Mouse (Mus musculus): ENCODE measurements at regions not wholly inside any gene's neighbourhood (a gene's known extent, or its start where the extent isn't known, plus 50 kb on each side); places are given as distances from the start of the nearest gene placed in this dataset.

DNA sequence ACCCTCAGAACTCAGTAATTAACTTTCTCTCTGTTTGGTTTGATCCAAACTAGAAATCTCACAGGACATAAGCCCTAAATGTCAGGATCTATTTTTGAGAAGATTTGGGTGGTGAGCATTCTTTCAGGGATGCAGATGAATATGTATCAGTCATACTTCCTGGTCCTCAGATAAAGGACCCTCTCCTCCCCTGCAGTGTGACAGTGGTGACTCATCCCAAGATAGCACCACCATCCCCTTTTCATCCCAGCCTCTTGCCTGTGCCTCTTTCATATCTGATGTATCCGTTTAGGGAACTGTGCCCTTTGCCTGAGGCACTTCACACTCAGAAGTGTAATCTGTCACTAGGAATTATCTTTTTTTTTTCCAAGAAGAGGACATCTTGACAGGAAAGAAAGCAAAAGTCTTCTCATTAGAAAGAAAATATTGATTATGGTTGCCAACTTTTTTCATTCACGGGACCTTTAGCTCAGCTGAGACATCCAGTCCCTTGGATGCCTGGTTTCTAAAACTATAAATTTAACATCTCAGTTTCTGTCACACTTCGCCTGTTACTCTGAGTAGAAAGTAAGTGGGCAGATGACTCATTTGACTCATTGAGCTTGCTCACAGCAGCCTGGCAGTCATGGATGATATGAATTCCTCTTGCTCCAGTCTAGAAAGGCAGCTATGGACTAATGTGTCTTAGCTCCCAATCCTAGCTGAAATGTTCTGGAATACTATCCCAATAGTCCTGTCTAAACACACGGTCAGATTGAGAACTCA, 284.1 kb upstream of the Mctp2 start:
- DNase-seq (ENCODE audit: low spot score in 2 of 2) = no peak

DNA sequence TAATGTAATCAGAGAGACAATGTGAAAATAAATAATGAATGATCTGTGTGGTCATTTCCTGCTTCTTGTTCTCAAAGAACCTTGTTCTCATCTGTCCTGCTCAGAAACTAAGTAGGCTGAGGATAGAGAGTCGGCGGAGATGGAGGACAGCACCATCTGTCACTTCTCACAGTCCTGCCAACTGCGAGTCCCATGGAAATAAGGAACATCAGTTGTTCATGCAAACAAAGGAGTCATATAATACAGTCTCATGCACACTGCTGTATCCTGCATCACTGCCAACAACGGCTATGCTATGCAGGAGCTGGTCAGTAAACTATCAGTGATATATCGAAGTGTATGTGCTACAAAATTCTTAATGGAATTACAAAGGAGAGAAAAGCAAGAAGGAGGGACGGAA, 285.7 kb upstream of the Mctp2 start:
- DNase-seq (ENCODE audit: low spot score in 2 of 2) = peak in 1 of 2 experiments; percentile 28

DNA sequence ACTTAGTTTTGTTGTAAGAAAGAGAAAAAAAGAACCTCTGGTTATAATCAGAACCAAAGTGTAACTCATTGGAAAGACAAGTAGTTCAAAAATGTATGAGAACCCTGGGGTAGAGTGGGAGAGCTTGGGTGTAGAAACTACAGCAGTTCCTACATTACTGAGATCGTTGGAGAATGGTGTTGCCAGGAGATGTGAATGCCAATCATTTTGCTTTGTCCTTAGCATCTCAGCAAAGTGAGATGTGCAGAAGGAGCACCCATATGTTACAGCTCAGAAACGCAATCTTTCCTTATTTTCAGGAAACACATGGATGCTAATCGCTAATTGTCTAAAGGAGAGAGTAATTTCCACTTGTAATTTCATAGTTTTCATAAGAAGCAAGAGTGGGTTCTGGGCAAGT, 286.2 kb upstream of the Mctp2 start:
- no peak for DNase-seq (ENCODE audit: low spot score in 2 of 2)

DNA sequence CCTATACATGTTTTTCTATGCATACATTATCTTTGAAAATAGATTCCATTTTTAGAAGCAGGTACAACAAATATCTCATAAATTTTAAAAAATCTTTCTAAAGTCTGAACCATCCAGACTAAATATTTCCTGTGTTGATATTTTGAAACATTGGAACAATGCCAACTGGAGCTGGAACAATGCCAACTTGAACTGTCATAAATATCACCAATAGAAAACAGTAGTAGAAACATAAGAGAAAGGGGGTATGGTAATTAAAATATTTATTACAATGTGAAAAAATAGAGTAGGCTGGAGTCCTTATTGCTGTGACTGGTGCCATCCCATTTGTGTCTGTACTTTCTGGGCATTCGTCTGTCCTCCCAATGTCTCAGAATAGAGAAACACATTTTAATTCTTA, 286.9 kb upstream of the Mctp2 start:
- DNase-seq (ENCODE audit: low spot score in 2 of 2) = peak in 1 of 2 experiments; percentile 42

DNA sequence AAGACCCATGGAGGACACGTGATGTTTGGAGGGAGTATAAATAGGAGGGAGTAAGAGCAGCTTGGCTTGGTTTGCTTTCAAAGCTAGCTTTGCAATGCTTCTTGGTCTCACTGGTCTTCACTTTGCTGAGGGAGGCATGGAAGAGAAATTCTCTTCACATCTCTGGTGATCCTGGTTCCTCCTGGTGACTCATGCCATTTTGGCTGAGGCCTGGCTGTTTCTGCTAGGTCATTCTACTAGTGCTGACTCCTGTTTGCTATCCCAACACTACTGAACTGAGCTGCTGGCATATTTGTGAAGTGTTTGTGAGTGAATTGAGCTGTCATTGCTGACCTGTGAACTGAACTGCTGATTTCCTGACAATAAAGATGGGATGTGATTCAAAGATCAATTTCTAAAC, 288.3 kb upstream of the Mctp2 start:
- DNase-seq (ENCODE audit: low spot score in 2 of 2) = no peak

DNA sequence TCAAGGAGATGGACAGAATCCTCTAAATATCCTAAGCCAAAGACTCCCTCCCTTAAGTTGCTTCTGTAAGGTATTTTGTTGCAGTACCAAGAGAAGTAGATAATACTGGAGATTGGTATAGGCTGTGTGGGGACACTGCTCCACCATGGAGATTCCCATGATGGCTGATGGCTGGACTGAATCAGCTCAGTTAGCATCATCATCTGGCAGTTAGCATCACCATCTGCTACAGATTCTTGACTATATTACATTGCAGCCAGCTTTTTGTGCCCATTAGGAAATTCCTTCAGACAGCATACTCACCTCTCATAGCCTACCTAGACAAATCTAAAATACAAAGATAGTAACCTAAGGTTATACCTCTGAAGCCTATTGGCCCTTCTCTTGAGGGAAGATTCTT, 290.6 kb upstream of the Mctp2 start:
- DNase-seq (ENCODE audit: low spot score in 2 of 2) = no peak

DNA sequence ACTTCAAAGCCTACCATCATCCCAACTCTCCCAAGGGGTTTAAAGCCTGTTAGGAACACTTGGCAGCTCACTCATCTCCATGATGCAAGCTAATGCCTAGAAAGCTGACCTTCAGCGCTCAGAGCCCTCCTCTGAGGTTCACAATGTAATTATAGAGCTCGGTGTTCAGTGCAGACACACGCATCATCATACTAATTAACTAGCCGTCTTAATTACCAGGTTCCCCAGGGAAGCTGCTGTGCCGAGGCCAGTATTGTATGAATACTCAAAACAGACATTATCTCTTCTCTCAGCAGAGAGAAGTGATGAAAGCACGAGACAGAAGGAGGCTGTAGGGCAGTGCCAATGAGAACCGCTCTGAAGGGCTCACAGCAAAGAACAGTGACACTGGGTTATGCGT, 295.5 kb upstream of the Mctp2 start:
- no peak for DNase-seq (ENCODE audit: low spot score in 2 of 2)

DNA sequence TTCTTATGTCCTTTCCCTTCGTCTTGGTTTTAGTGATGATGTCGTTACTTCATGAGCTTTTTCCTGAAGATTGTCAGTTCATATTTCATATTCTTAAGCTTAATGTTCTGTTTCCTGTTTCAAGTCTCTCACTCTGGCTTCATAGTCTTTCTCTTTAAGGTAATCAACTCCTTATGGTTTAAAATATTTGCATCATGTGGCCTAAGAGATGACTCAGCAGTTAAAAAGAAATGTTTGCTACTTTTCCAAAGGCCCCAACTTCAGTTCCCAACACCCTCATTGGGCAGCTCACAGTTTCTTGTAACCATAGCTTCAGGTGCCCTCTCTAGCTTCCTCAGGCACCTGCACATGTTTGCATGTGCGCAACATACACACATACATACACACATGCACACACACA, 303.4 kb upstream of the Mctp2 start:
- no peak for DNase-seq (ENCODE audit: low spot score in 2 of 2)

DNA sequence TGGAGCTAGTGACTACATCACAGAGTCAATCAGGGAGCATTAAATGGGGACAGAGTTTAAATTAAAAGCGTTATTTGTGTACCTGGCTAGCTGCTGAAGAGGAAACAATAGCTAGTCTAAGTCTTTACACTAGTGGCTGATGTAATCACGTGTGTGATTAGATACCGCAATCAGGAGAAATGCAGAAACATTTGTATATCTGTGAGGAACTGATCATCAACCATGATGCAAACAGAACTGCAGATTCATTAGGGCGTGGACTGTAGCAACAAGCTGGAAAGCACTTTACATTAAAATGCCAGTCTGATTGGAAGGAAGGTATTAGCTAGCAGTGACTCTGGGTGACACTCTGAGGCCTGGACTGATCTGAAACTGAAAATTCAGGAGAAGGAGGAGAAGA, 308.8 kb upstream of the Mctp2 start:
- DNase-seq (ENCODE audit: low spot score in 2 of 2) = no peak

DNA sequence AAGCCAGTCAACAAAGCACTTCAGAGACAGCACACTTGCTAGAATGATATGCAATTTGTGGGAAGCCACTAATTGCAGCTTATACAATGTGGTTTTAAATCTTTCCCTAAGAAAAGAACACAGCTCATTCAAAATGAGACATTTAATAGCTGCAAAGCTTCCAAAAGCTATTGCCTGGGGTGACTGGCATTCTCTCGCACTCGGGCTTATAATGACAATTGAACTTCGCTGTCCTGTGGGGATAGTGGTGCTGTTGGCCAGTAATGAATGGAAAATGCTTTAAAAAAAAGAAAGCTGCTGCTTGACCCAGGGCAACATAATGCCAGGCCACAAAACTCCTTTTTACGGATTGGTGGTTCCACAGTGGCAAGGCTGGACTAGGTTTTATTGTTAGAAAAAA, 321.0 kb upstream of the Mctp2 start:
- no peak for DNase-seq (ENCODE audit: low spot score in 2 of 2)

DNA sequence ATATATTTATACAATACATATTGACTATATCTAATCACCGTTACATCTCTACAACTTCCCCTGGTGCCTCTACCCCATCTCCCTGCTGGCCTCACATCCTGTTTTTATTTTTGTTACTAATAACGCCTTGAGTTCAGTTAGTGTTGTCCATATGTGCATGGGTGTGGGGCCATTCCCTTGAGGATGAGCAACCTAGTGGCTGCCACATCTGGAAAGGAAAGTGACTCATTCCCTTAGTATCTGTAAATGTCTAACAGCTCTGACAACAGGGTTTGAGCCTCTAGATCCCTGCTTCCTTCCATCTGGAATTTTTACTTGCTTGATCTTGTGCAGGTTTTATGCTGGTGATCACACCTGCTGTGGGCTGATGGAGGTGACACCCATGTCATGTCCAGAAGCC, 333.2 kb upstream of the Mctp2 start:
- no peak for DNase-seq (ENCODE audit: low spot score in 2 of 2)

DNA sequence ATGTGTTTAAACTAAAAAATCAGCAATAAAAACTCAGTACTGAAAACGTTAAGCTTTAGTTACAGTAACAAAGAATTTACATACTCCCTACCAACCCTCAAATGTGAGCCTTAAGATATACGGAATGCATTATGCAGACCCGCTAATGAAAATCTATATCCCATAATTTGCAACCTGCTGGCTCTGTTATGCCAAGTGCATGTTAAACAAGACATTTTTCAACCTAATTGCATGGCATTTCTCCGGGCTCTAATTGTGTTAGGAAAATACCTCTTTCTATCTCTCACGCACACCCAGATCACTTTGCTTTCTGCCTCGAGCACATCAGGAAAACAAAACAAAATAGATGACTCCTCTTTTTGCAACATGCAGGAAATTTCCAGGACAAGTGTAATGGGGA, 368.6 kb upstream of the Mctp2 start:
- DNase-seq (ENCODE audit: low spot score in 2 of 2) = no peak

DNA sequence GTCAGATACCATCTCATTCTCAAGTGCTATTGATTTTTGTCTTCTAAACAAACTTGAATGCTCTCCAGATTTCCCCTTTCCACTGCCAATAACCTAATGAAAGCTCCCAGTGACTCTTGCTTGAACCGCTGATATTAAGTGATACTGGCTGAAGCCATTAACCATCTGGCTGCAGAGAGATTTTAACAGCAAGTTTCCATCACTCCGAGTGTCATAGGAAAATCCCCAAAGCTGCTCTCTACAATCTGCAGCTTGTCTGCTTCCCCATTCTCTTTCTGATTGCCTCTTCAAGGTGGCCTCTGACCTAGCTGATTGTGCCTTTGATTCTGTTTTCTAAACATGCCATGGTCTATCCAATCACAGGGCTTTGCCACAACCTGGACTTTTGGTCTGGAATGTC, 379.4 kb upstream of the Mctp2 start:
- DNase-seq (ENCODE audit: low spot score in 2 of 2) = no peak

DNA sequence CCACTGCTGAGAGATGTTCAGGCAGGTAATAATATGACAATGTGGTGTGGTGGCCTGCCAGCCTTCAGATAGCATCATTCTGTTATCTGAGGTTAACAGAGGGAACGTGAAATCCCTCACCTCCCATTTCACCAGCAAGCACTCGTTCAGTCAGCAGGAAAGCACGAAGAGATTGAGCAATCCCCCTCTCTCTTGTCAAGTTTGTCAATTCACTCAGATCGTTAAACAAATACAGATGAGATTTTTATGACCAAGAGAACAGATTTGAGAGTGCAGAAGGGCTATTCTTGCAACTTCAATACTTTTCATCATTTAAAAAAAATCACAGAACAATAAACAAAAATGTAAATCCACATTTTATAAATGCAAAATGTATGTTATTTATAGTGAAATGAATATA, 380.9 kb upstream of the Mctp2 start:
- no peak for DNase-seq (ENCODE audit: low spot score in 2 of 2)

DNA sequence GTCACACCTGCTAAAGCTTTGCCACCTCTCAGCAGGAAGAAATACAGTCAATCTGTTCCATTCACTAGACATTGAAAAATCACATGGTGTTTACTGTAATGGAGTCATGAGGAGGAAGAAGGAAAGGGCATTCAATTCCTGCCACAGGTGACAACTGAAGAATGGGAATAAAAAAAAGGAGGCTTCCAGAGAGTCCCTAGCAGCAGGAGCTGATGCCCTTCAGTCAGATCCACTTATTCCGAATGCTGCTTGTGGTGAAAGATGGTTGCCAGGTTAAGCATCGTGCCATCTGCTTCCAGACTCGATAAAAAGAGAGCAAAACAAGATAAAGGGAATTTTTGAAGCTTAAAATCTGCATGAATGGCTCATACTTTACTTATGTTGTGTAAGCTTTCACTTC, 385.0 kb upstream of the Mctp2 start:
- DNase-seq (ENCODE audit: low spot score in 2 of 2) = peak in 1 of 2 experiments; percentile 13

DNA sequence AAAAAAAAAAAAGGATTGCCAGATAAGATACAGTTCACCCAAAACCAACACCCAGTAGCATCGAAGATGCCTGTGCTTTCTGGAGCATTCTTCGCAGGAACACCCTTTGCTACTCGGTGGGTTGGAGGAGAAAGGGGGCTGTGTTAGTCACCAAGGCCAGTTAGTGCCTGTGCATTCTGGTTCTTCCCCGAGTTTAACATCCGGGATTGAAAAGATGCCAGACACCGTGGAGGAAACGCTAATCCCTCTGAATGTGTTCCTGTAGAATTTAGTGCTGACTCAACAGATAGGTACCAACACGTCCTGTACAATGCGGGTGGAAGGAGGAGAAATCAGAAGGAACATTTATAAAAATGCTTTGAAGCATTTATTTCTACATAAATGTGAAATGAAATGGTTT, 385.5 kb upstream of the Mctp2 start:
- DNase-seq (ENCODE audit: low spot score in 2 of 2) = peak in 1 of 2 experiments; percentile 32

DNA sequence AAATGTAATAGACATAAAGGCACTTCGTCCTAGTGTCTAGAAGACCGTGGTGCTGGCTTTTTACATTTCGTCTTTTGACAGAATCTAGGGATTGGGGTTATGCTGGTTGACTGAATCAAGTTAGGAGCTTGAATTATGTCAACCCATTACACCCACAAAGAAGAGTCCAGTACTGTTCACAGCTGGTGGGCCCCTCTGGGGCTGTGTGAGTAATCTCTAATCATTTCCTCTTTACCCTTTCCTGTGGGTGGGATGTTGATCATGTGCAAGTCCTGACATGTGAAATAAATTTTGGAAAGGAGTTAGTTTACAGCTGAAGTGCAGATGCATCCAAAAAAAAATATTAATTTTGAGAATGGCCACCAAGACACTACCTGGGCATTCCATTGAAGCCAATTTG, 390.3 kb upstream of the Mctp2 start:
- no peak for DNase-seq (ENCODE audit: low spot score in 2 of 2)

DNA sequence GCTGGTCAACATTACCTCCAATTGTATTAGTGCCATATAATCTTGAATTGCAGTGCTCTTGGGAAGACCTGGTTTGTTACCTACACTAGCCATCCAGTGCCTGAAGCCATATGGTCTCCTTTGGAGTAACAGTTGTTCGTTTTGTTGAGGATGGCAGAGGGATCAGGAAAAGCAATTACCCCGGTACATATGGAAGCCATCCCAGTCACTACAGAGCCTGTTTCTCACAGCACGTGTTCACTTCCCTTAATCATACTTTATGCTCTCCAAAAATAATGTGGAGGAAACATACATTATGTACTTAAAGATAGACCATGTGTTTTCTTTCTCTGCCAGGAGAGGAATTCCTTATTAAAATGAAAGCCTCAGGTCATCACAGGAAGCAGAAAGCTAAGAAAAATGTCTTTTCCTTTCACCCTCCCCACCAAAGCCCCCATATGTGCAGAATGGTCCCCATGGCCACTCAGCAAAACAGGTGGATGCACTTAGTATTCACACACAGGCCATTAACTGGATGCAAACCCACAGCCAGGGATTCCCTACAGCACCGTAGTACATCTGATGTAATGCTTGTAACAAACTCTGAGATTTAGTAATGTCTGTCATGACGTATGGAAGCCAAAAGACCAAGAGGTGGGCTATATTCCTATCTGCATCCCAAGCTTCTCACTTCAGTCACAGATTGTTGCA, 397.4 kb upstream of the Mctp2 start:
- DNase-seq (ENCODE audit: low spot score in 2 of 2) = no peak

DNA sequence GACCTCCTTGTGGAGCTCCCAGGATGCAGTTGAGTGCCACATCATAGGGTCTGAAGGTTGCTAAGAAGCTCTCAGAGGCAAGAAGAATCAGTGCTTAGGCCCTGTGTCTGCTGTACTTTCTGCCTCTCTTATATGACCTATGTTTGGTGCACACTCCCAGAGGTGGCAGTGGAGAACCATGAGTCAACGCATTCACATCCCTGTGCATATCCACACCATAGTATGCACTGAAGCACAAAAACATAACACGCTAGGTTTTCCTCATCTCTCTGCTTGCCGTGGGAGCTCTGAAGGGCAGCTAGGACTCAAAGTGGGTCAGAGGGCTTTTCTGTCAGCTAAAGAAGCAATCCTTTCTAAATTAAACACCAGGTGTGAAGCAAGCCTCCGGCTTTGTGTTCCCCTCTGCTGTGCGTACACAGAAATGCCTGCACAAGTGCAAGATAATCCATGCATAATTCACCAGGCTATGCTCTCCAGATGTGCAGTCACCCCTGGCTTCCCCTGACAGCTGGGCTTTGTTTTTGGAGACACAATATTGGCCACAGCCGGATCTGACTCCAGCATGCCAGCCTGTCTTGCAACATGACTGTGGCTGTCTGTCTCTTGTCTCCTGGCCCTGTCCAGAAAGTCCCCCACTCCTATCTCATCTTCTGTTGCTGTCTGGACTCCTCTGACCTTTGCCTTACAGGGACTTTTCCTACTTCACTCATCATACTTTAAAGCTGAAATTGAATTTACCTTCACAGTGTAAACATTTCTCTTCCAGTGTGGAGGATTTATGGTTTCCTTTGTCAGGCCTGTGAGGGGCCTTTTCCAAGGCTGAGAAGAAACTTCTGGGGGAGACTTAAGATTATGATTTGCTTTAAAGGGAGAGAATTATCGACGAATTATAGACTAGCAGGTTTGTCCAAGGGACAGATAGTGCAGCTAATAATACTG, 405.1 kb upstream of the Mctp2 start:
- DNase-seq (ENCODE audit: low spot score in 2 of 2) = no peak

DNA sequence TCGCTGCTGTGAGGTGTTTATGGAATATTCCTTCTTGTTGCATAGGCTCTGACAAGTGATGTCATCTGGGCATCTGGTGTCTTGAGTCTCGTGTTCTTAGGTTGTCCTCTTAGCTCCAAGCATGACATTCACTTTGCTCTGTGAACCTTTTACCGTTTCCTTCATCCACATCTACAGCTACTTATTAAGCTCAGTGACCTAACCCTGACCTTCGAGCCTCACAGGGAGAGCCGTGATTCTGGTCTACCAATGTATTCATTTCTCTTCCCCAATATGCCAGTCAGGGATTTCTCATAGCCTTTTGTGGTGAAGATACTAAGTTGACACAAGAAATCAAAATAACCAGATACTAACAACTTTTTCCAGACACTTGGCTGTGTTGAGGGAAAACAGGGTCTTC, 409.0 kb upstream of the Mctp2 start:
- DNase-seq (ENCODE audit: low spot score in 2 of 2) = no peak

DNA sequence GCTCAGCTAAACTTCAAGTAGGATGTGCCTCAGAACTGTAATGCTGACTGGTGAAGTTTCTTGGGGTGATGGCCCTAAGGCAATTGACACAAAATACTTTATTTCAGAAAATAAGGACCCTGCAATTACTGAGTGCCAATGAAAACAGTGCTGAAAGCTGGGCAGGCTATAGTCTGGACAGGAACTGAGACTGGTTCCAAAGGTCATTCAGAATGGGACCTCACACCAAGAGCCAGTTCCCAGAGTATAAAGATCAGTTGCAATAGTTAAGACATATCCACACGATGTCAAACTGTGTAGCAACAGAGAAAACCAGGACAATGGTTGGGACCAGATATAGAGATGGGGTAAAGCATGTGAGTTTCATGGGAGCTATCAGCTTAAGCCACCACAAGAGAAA, 409.6 kb upstream of the Mctp2 start:
- DNase-seq (ENCODE audit: low spot score in 2 of 2) = no peak

DNA sequence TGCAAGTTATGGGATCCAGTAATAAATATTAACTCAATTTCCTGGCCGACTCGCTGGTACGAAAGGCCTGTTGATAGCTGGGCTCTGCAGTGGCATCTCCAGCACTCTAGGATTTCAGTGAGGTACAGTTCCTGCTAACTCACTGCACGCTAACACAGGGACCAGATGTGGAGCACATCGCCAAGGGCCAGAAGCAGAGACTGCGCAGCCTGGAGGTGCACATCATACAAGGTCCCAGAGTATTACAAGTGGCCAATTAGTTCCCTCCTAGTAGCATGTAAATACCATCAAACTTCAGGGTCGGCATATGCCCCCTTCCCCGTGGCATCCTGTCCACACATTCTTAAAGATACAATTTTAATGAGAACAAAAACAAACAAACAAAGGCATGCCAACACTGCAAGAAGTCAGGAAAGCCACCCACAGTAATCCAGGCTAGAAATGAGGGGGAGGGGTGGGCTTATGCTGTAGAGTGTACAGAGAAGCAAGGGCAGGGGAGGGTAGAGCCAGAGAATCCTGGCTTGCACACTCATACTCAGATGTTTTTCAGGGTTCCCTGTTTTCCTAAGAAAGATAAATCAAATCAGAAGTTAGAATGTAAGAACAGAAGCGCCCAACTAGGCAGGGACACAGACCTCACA, 419.9 kb upstream of the Mctp2 start:
- no peak for DNase-seq (ENCODE audit: low spot score in 2 of 2)
